Mouse (Mus musculus) CD4-positive, CD25-positive, alpha-beta regulatory T cell, adult 4 months (primary cell): ENCODE results near the gene Ankfy1. TPM values are rescaled to one million over a fixed set of nuclear protein-coding genes. Genes with fewer than 3 reads are reported as not detected.

ENCODE experiments used
- ATAC-seq: one replicate; pipeline ENCODE4 v1.8.0; 2017
- polyA plus RNA-seq, 2 experiments: library from polyadenylated mRNA; unstranded; fragments of 100-300 nt; shearing (Covaris generic); gene quantifications; one replicate each; pipeline ENCODE4 v1.2.1; 2017

Ankfy1 gene
- polyA plus RNA-seq, 2 experiments from 2014 or later = 30.3 to 44.4 TPM

- peak; percentile 11 for ATAC-seq
Measured at GRCm38 (mm10) chr11:72796296-72796687, 106.5 kb downstream of the Ankfy1 start.

GRCm38 (mm10) chr11:72796773-72797338 is 107.0 kb downstream of the Ankfy1 start:
- no peak for ATAC-seq

DNA sequence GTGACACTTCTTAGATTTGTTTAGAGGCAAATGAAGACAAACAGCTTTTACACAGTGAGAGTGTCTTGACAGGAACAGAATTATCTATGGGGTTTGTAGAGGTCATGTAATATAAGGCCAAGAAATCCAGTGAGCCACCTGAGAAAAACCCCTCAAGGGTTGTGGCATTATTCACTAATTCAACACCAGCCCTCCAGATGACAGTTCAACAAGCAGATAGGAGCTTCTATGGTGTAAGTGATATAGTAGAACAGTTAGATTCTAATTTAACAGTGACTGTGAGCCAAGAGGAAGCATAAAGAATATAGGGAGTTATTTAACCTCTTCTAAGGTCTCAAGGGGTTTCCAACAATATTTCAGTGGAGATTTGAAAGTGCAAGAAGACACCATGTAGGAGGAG is 108.3 kb downstream of the Ankfy1 start:
- no peak for ATAC-seq

DNA sequence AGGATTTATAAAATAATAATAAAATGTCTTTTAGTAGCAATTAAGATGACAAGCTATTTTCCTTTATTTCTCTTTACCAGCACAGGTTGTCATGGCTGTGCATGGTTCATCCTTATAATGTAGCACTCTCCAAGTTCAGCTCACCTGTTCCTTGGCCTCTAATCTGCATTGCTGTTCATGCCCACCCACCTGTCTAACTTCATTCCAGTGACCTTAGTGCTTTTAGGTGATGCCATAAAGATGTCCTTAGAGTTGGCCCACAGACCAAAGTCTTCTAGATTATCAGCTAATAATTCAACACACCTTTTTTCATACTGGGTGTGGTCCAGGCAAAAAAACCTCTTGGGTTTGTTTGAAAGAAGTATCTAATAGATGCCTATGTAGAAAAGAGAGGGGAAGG is 111.4 kb downstream of the Ankfy1 start:
- no peak for ATAC-seq

GRCm38 (mm10) chr11:72803038-72803437 is 113.2 kb downstream of the Ankfy1 start:
- no peak for ATAC-seq

DNA sequence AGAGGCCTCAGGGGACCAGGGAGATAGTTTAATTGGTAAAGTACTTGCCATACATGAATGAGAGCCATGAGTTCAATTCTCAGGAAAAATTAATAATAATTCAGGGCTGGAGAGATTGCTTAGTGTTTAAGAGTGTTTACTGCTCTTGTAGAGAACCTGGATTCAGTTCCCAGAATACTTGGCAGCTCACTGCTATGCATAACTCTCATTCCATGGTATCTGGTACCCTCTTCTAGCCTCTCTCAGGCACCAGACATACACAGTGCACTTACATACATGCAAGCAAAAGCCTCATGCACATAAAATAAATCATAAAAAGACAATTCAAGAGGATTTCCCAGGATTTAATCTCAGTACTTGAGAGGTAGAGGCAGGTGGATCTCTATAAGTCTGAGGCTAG is 114.8 kb downstream of the Ankfy1 start:
- ATAC-seq = no peak

GRCm38 (mm10) chr11:72805232-72805631 is 115.4 kb downstream of the Ankfy1 start:
- ATAC-seq = no peak

GRCm38 (mm10) chr11:72806556-72806955 is 116.8 kb downstream of the Ankfy1 start:
- ATAC-seq = no peak

- ATAC-seq = no peak
Measured at GRCm38 (mm10) chr11:72807992-72808391, 118.2 kb downstream of the Ankfy1 start.

DNA sequence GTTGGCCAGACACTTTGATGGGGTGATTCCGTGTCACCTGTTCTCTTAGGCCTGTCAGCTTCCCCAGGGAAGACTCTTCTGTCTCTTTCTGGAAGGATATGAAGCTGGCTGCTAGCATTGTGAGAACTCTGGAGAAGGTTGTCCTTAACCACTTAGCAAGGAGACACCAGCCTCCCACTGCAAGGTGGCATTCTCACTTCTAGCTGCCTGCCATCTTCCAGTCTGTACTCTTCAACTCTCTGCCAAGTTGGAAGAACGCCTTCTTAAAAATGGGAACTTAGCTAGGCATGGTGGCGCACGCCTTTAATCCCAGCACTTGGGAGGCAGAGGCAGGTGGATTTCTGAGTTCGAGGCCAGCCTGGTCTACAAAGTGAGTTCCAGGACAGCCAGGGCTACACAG is 123.9 kb downstream of the Ankfy1 start:
- no peak for ATAC-seq

GRCm38 (mm10) chr11:72814188-72814587 is 124.4 kb downstream of the Ankfy1 start:
- ATAC-seq = no peak

DNA sequence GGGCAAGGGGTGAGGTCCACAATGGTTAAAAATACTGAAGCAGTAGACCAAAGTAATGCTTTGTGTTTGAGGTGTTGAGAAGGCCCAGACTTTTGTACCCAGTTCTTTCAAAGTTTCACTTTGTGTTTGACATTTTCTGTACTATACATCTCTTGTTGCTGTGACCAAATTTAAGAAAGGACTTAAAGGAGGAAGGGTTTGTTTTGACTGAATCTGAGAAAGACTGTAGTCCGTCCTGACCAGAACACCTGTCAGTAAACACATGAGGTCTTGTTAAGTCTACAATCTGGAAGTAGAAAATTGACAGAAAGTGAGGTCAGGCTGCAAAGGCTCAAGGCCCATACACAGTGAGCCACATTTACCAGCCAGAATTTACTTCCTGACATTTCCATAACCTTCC is 127.1 kb downstream of the Ankfy1 start:
- no peak for ATAC-seq

DNA sequence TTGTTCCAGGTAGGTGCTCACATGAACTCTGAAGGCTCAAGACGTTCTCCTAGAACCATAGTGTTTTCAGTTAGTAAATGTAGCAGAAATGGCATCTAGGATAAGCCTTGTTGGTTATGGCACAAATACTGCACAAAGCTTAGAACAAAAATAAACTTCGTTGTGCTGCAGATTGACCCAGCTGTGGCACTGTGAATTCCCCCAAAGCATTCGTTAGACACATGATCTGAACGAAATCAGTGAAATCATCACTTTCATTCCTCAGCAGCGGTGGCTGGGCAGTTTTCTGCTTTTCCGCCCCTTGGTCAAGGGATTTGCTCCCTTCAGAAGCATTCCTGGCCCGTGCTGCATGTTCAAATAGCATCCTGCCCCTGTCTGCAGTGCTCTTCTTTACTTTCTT is 128.3 kb downstream of the Ankfy1 start:
- no peak for ATAC-seq

- no peak for ATAC-seq
Measured at GRCm38 (mm10) chr11:72821041-72821440, 131.2 kb downstream of the Ankfy1 start.

Other genes with a start within 250 kb of the Ankfy1 start
- gene Mybbp1a, start 248.7 kb upstream of the Ankfy1 start, polyA plus RNA-seq = 100 to 1,000 TPM in 1 of 2 experiments, 10 to 100 TPM in 1; 73.7 to 102 TPM
- not detected for gene Spns2, start 200.1 kb upstream of the Ankfy1 start, polyA plus RNA-seq
- gene Spns3, start 139.5 kb upstream of the Ankfy1 start, polyA plus RNA-seq = 1 to 10 TPM in 1 of 2 experiments, under 1 TPM in 1; 0.86 to 1.6 TPM
- gene Ube2g1, start 82.7 kb upstream of the Ankfy1 start, polyA plus RNA-seq = 10 to 100 TPM; 39.8 to 44.8 TPM
- 1 to 10 TPM; 8.3 to 9.0 TPM for gene Cyb5d2, start 106.1 kb downstream of the Ankfy1 start, polyA plus RNA-seq
- 10 to 100 TPM; 25.7 to 32.2 TPM for gene Zzef1, start 106.2 kb downstream of the Ankfy1 start, polyA plus RNA-seq